Mouse (Mus musculus) E14TG2a.4 (cell line): ENCODE measurements at regions not wholly inside any gene's neighbourhood (a gene's known extent, or its start where the extent isn't known, plus 50 kb on each side); places are given as distances from the start of the nearest gene placed in this dataset.

Experiments used
- H3K27me3 ChIP-seq: 2 replicates; pipeline ENCODE4 v1.6.1; 2014; ENCODE audit warnings: low read length, control low read depth; ENCODE audit not compliant: insufficient read depth
- H3K36me3 ChIP-seq: 2 replicates; pipeline ENCODE4 v1.6.1; 2014; ENCODE audit warnings: low read length, control low read depth; ENCODE audit not compliant: insufficient read depth
- H3K4me1 ChIP-seq: replicated peaks from 2 replicates; pipeline ENCODE4 v1.6.1; 2014; ENCODE audit warnings: low read depth, low read length, control low read depth
- H3K4me3 ChIP-seq: replicated peaks from 2 replicates; pipeline ENCODE4 v1.5.1; 2014; ENCODE audit warnings: mild to moderate bottlenecking, low read length
- H3K9me3 ChIP-seq: 2 replicates; pipeline ENCODE4 v1.6.1; 2014; ENCODE audit warnings: low read length, control low read depth
- CTCF ChIP-seq: conservative IDR thresholded peaks from 2 replicates; pipeline ENCODE4 v1.5.1; 2014; ENCODE audit warnings: low read length
- NANOG ChIP-seq: IDR thresholded peaks from 2 replicates; pipeline ENCODE4 v1.6.1; 2014; ENCODE audit warnings: borderline replicate concordance, low read length, mixed read lengths
- POU5F1 ChIP-seq: IDR thresholded peaks from 2 replicates; pipeline ENCODE4 v1.6.1; 2014; ENCODE audit warnings: low read length, borderline replicate concordance

GRCm38 (mm10) chr8:128267261-128267660, 91.1 kb upstream of the Nrp1 start:
- TF ChIP-seq POU5F1: no peak
- TF ChIP-seq CTCF: no peak
- TF ChIP-seq NANOG: no peak
- Histone ChIP-seq H3K27me3 (no peaks in the 10 kb centered on the region), H3K4me1 (no peaks in the 10 kb centered on the region; the same call in 1 of the 2 replicates), H3K4me3 (no peak overlapping the region), H3K36me3 (no peaks in the 10 kb centered on the region), H3K9me3 (no peaks in the 10 kb centered on the region)

DNA sequence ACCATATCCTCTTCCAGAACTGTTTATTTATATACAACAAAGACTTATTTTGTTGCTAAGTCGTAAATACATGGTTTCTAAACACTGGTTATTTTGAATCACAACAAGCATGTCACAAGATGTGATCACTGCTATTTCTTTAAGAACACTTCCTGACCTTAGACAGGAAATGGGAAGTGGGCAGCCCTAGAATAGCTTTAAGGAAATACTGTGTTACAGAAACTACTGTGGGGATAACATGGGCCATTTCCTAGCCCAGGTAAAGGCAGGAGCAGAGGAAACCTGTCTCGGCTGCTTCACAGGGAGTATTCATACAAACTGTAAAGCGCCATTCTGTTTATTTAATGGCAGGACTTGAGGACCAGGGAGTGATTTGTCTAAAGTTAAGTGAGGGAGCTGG, 90.4 kb upstream of the Nrp1 start:
- TF ChIP-seq NANOG (no peak), CTCF (no peak), POU5F1 (no peak)
- no peaks in the 10 kb centered on the region for H3K27me3 ChIP-seq
- no peaks in the 10 kb centered on the region for H3K36me3 ChIP-seq
- no peaks in the 10 kb centered on the region for H3K9me3 ChIP-seq
- no peak overlapping the region for H3K4me3 ChIP-seq
- peaks cover 4% of the 10 kb centered on the region for H3K4me1 ChIP-seq

- H3K4me1 ChIP-seq: peaks cover 7% of the 10 kb centered on the region; the same call in 1 of the 2 replicates
- no peak for TF ChIP-seq CTCF
- no peak for TF ChIP-seq POU5F1
- no peak for TF ChIP-seq NANOG
- H3K27me3 ChIP-seq: no peaks in the 10 kb centered on the region
- H3K9me3 ChIP-seq: no peaks in the 10 kb centered on the region
- no peaks in the 10 kb centered on the region for H3K36me3 ChIP-seq
- H3K4me3 ChIP-seq: no peak overlapping the region
Observed at GRCm38 (mm10) chr8:128269546-128269945, 88.9 kb upstream of the Nrp1 start.

GRCm38 (mm10) chr8:128272866-128273344, 85.5 kb upstream of the Nrp1 start:
- peaks cover 7% of the 10 kb centered on the region; the same call in 1 of the 2 replicates for H3K4me1 ChIP-seq

DNA sequence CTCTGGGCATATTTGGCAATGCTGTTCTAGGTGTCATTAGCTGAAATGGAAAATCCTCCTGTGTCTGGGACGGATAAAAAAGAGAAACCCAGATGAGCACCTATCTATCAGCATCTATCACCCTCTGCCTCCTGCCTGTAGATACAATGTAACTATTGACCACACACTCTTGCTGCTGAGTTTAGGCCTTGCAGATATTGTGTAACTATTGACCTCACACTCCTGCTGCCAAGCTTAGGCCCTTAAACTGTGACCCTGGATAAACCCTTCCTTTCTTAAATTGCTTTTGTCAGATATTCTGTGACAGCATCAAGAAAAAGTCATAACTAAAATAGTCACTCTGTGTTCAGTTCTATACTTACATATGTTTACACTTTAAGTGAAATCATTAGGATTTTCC, 81.9 kb upstream of the Nrp1 start:
- Histone ChIP-seq H3K36me3 (no peaks in the 10 kb centered on the region), H3K27me3 (no peaks in the 10 kb centered on the region), H3K4me3 (no peak overlapping the region), H3K9me3 (no peaks in the 10 kb centered on the region), H3K4me1 (peaks cover 7% of the 10 kb centered on the region; the same call in 1 of the 2 replicates)
- no peak for TF ChIP-seq POU5F1
- no peak for TF ChIP-seq CTCF
- no peak for TF ChIP-seq NANOG

More at GRCm38 (mm10) chr8:128272866-128273344, 85.5 kb upstream of the Nrp1 start:
- no peak overlapping the region for H3K4me3 ChIP-seq
- no peak for TF ChIP-seq POU5F1
- no peak for TF ChIP-seq NANOG
- TF ChIP-seq CTCF: no peak
- no peaks in the 10 kb centered on the region for H3K27me3 ChIP-seq
- no peaks in the 10 kb centered on the region for H3K36me3 ChIP-seq
- H3K9me3 ChIP-seq: no peaks in the 10 kb centered on the region

GRCm38 (mm10) chr8:128282802-128283201, 75.6 kb upstream of the Nrp1 start:
- H3K4me3 ChIP-seq: no peak overlapping the region
- no peaks in the 10 kb centered on the region for H3K27me3 ChIP-seq
- TF ChIP-seq CTCF: no peak
- no peak for TF ChIP-seq NANOG
- TF ChIP-seq POU5F1: no peak
- H3K4me1 ChIP-seq: no peaks in the 10 kb centered on the region
- H3K36me3 ChIP-seq: no peaks in the 10 kb centered on the region
- no peaks in the 10 kb centered on the region for H3K9me3 ChIP-seq

DNA sequence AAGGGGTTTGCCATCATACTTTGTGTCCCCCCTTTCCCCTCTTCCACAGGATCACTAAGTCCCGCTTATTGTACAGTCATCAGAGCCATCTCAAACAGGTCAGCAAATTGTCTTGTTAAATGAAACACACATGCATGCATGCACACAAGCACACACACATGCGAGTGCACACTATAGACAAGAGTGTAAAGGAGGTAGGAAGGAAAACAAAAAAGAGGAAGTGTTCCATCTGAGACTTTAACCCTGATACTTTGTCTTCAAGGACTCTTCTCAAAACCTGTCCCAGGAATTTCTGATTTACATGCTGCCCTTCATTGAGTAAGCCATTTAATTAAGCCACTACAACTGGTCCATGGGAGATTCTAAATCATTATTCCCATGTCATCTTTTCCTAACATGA, 75.0 kb upstream of the Nrp1 start:
- H3K4me1 ChIP-seq: no peaks in the 10 kb centered on the region
- no peaks in the 10 kb centered on the region for H3K36me3 ChIP-seq
- TF ChIP-seq POU5F1 (no peak), NANOG (no peak), CTCF (no peak)
- H3K4me3 ChIP-seq: no peak overlapping the region
- no peaks in the 10 kb centered on the region for H3K27me3 ChIP-seq
- H3K9me3 ChIP-seq: no peaks in the 10 kb centered on the region

DNA sequence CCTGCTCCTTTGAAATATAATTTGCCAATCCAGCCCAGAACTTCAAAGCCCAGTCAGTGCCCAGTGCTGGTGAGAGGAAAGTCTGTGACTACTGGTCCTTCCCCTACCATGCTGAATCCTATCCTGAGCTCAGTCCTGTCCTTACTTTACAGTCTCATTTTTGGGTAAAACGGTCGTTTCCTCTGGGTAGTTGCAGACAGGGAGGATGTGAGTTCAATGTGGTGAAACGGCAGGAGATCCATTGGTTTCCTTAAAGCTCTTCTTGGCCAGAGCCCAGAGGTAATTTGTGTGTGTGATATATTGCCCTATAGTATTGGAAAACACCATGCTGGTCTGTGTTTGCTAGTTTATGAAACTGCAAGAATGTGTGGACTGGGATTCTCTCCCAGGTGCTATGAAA, 73.6 kb upstream of the Nrp1 start:
- no peaks in the 10 kb centered on the region for H3K27me3 ChIP-seq
- H3K9me3 ChIP-seq: no peaks in the 10 kb centered on the region
- no peak overlapping the region for H3K4me3 ChIP-seq
- H3K4me1 ChIP-seq: no peaks in the 10 kb centered on the region
- TF ChIP-seq CTCF (no peak), POU5F1 (no peak), NANOG (no peak)
- H3K36me3 ChIP-seq: no peaks in the 10 kb centered on the region

DNA sequence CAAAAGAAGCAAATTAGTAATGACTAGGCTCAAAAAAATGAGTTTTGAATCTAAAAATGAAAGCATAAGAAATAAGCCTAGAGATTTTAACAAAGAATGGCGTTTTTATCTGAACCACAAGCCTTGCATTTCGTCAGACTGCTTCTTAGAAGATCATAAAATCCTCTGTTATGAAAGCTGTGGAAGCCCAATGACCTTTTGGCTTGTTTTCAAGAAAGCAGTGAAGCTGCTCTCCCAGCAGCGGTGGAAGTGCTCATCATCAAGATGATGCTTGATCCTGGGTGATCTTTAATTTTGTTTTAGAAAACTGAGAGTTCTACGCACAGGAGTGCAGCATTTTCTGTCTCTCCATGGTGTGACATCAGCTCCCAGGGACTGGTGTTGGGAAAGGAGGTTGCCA, 68.3 kb upstream of the Nrp1 start:
- Histone ChIP-seq H3K4me1 (no peaks in the 10 kb centered on the region), H3K4me3 (no peak overlapping the region), H3K9me3 (peaks cover 15% of the 10 kb centered on the region), H3K36me3 (no peaks in the 10 kb centered on the region), H3K27me3 (no peaks in the 10 kb centered on the region)
- TF ChIP-seq NANOG (no peak), CTCF (no peak), POU5F1 (no peak)
